Mouse (Mus musculus) liver, adult 2 months (tissue): ENCODE measurements at regions not wholly inside any gene's neighbourhood (a gene's known extent, or its start where the extent isn't known, plus 50 kb on each side); places are given as distances from the start of the nearest gene placed in this dataset.

Experiments used
- DNase-seq: peaks from one replicate; pipeline ENCODE4 v3.0.0-alpha.2; 2011; ENCODE audit warnings: low read depth, low spot score; ENCODE audit errors: extremely low read depth
- H3K27ac ChIP-seq: fragments of 200-500 bp; replicated peaks from 2 replicates; pipeline ENCODE4 v1.5.1; 2012; ENCODE audit warnings: low read depth, mild to moderate bottlenecking, control low read depth, inconsistent platforms, low read length; ENCODE audit not compliant: insufficient read depth
- H3K27me3 ChIP-seq: fragments of 200-500 bp; 2 replicates; pipeline ENCODE4 v1.6.1; 2012; ENCODE audit warnings: mild to moderate bottlenecking, moderate library complexity, low read length, inconsistent platforms; ENCODE audit not compliant: control insufficient read depth, insufficient read depth
- H3K36me3 ChIP-seq: fragments of 200-500 bp; 2 replicates; pipeline ENCODE4 v1.6.1; 2012; ENCODE audit warnings: low read length, inconsistent platforms; ENCODE audit not compliant: control insufficient read depth, insufficient read depth
- H3K4me1 ChIP-seq: fragments of 200-500 bp; 2 replicates; pipeline ENCODE4 v1.6.1; 2011; ENCODE audit warnings: low read length; ENCODE audit not compliant: control insufficient read depth, insufficient read depth
- H3K4me3 ChIP-seq: fragments of 200-500 bp; 2 replicates; pipeline ENCODE4 v1.5.1; 2011; ENCODE audit warnings: low read depth, mild to moderate bottlenecking, control low read depth, low read length, moderate library complexity; ENCODE audit not compliant: insufficient read depth
- H3K79me2 ChIP-seq: fragments of 200-500 bp; 2 replicates; pipeline ENCODE4 v1.6.1; 2012; ENCODE audit warnings: inconsistent platforms, mild to moderate bottlenecking, low read length, moderate library complexity; ENCODE audit not compliant: control insufficient read depth, insufficient read depth
- H3K9ac ChIP-seq: fragments of 200-500 bp; 2 replicates; pipeline ENCODE4 v1.6.1; 2012; ENCODE audit warnings: low read depth, mild to moderate bottlenecking, control low read depth, inconsistent platforms, low read length
- CTCF ChIP-seq: fragments of 200-500 bp; IDR thresholded peaks from 2 replicates; pipeline ENCODE4 v1.5.1; 2011; ENCODE audit warnings: low read depth, low read length, control low read depth
- POLR2A ChIP-seq: fragments of 200-500 bp; IDR thresholded peaks from 2 replicates; pipeline ENCODE4 v1.6.1; 2011; ENCODE audit warnings: low read length, control low read depth; ENCODE audit not compliant: insufficient read depth; ENCODE audit errors: extremely low read depth
- WGBS: fragments of 180-500 bp; shearing (Covaris S2); methylation state at CpG from one replicate; pipeline ENCODE4 v1.1.7; 2018; 5-methylcytosine and 5-hydroxymethylcytosine counted together

GRCm38 (mm10) chr3:129386522-129386921 lies 54.0 kb upstream of the Enpep start:
- DNase-seq: no peak
- H3K27ac ChIP-seq: no peak overlapping the region
- WGBS: 82% methylated on average over 7 of the region's 7 CpGs
- H3K36me3 ChIP-seq: no peaks in the 10 kb centered on the region
- no peak overlapping the region for H3K9ac ChIP-seq
- no peaks in the 10 kb centered on the region for H3K79me2 ChIP-seq
- TF ChIP-seq POLR2A (no peak), CTCF (no peak)
- no peaks in the 10 kb centered on the region for H3K27me3 ChIP-seq
- no peak overlapping the region for H3K4me3 ChIP-seq
- no peaks in the 10 kb centered on the region for H3K4me1 ChIP-seq

DNA sequence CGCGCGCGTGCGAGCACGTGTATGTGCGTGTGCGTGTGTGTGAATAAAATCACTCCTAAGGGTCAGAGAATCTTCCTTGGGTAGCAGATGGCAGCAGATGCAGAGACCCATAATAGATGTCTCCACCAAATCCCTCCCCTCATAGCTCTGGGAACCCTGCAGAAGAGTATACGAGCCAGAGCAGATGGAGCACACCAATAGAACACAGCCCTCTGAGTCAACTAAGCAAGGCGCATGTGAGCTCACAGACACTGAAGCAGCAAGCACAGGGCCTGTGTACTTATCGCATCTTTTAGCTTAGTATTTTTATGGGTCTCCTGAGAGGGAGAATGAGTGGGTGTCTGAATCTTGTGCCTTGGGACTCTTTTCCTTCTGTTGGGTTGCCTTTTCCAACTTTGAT lies 58.0 kb upstream of the Enpep start:
- Histone ChIP-seq H3K27me3 (no peaks in the 10 kb centered on the region), H3K79me2 (no peaks in the 10 kb centered on the region), H3K9ac (no peak overlapping the region), H3K4me3 (no peak overlapping the region), H3K27ac (no peak overlapping the region), H3K4me1 (no peaks in the 10 kb centered on the region), H3K36me3 (no peaks in the 10 kb centered on the region)
- 95% methylated on average over 11 of the region's 11 CpGs for WGBS
- TF ChIP-seq CTCF (no peak), POLR2A (no peak)
- DNase-seq: no peak

DNA sequence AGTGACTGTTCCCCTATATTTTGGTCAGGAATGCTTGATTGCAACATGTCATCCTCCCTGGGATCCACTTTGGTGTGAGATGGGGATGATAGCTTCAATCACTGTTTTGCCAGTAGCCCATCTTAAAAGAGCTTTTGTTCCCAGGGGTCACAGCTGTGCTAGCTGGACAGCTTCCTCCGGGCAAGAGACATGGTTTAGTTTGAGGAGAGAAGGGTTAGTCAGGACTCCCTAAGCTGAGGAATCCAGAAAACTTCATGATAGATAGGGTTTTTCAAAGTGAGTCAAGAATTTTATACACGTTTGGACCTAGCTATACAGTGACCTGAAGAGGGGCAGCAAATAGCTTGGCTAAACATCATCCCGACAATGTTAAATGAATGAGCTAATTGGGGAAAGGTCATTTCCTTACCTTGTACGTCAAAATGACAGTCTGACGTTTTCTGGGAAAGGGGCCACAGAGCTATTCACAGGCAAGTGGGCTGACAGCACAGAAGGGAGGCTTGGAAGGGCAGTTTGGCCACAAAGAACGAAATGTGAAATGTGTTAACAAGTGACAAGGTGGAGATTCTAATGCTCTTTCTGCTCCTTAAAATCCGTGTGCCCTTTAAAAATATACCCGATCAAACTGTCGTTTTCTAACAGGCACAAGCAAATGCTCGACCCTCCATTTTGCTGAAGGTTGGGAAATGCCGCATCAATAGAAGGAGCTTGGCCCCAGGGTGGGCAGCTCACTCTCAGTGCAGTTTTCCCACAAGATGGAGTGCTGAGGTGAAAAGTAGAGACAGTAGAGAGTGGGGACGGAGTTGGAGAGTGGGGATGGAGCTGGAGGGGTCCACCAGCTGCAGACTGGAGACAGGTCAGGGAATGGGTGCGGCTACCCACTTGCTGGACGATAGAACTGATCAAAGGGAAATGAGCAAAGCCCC lies 59.6 kb upstream of the Enpep start:
- DNase-seq: no peak
- Histone ChIP-seq H3K9ac (no peak overlapping the region), H3K79me2 (no peaks in the 10 kb centered on the region), H3K4me3 (no peak overlapping the region), H3K36me3 (no peaks in the 10 kb centered on the region), H3K27ac (no peak overlapping the region), H3K27me3 (no peaks in the 10 kb centered on the region), H3K4me1 (no peaks in the 10 kb centered on the region)
- no peak for TF ChIP-seq CTCF
- TF ChIP-seq POLR2A: no peak
- 62% methylated on average over 14 of the region's 14 CpGs for WGBS

DNA sequence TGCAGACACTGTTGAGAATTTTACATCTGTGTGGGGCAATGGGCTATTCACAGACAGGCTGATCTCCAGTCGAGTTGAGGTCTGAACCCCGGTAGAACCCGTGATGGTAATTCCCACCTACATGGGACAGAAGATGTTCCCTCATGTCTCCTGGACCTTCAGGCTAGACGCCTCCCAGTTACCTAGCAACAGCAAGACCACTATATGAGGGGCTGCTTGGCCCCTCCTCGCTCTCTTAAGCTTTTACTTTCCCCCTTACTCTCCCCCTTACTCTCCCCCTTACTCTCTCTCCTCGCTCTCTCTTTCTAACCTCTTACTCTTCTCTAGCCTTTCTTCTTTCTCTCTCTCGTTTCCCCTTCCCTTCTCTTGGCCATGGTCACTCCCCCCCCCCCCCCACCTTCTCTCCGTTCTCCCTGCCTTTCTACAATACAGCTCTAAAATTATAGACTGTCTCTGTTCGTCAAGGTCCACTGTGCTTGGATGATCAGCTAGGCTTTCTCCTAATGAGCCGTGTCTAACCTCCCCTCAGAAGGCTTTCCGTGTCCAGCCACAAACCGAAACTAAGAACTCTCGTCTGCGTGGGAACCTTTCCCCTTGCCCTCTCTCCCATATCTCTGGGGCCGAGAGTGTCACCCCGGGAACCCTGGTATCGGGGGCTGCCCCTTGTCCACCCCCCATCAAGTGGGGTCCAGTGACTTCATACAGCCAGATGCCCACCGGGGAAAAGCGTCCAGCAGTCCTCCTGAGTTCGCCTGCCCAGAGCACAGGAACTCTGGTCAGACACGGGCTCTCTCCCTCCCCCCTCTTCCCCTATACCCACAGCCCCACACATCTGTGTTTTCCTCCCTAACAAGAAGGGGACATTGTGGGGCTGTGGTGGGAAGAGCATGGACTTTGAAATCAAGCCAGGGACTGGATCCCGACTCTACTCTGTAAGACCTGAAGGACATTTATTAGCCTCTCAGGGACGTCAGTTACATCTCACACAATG lies 60.6 kb upstream of the Enpep start:
- no peak for DNase-seq
- H3K79me2 ChIP-seq: no peaks in the 10 kb centered on the region
- H3K36me3 ChIP-seq: no peaks in the 10 kb centered on the region
- 79% methylated on average over 23 of the region's 23 CpGs for WGBS
- no peak overlapping the region for H3K9ac ChIP-seq
- H3K4me1 ChIP-seq: no peaks in the 10 kb centered on the region
- no peak for TF ChIP-seq POLR2A
- no peak for TF ChIP-seq CTCF
- H3K27me3 ChIP-seq: no peaks in the 10 kb centered on the region
- H3K27ac ChIP-seq: no peak overlapping the region
- H3K4me3 ChIP-seq: peak overlapping the region; percentile 49

- WGBS: 16% methylated on average over 4 of the region's 4 CpGs
- TF ChIP-seq POLR2A (no peak), CTCF (no peak)
- no peak overlapping the region for H3K9ac ChIP-seq
These were observed 65.0 kb upstream of the Enpep start for GRCm38 (mm10) chr3:129397481-129397880.

More at GRCm38 (mm10) chr3:129397481-129397880, 65.0 kb upstream of the Enpep start:
- Histone ChIP-seq H3K4me1 (no peaks in the 10 kb centered on the region), H3K36me3 (no peaks in the 10 kb centered on the region), H3K27ac (no peak overlapping the region), H3K4me3 (no peak overlapping the region), H3K79me2 (no peaks in the 10 kb centered on the region), H3K27me3 (no peaks in the 10 kb centered on the region)
- peak; percentile 19 for DNase-seq
